Mouse (Mus musculus) gastrocnemius, adult 8-10 months (tissue): ENCODE data around the gene Dctpp1. TPM values are rescaled to one million over a fixed set of nuclear protein-coding genes. Genes with fewer than 3 reads are reported as not detected.

Source experiments
- DNase-seq, 2 experiments: peaks; one replicate each; pipeline ENCODE4 v3.0.0; 2022; ENCODE audit warnings: low spot score in 2 of 2
- total RNA-seq, 4 experiments: library from RNA; stranded (reverse); gene quantifications; 2 replicates each; pipeline ENCODE4 v1.2.4; 2022

Gene Dctpp1
- total RNA-seq, 4 experiments from 2014 or later, result 31.3 to 38.3 (median 33.9) TPM

DNA sequence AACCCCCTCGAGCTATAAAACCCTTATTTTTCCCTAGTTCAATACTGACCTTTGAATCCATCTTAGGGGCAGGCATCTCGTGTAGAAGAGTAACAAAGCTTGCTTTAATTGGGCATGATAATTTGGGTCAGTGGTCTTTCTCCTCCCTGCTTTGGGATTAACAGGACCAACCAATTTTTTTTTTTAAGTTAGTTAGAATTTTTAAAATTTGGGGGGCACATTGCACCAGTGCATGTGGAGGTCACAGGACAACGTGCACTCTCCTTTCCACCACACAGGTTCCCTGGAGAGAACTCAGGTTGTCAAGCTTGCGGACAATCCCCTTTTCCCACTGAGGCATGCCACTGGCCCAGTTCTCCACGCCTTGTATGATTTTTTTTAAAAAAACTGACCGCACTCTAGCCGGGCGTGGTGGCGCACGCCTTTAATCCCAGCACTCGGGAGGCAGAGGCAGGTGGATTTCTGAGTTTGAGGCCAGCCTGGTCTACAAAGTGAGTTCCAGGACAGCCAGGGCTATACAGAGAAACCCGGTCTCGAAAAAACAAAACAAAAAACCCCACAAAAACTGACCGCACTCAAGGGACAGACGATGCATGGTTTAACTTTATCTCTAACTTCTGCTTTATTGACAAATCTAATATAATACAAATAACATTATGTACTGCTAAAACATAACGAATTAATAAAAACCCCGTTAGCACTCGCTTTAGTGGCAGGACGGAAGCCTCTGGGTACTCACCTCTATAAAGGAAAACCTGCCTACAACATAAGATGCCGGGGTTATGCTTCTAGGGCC is 28.5 kb downstream of the Dctpp1 start:
- no peak for DNase-seq

DNA sequence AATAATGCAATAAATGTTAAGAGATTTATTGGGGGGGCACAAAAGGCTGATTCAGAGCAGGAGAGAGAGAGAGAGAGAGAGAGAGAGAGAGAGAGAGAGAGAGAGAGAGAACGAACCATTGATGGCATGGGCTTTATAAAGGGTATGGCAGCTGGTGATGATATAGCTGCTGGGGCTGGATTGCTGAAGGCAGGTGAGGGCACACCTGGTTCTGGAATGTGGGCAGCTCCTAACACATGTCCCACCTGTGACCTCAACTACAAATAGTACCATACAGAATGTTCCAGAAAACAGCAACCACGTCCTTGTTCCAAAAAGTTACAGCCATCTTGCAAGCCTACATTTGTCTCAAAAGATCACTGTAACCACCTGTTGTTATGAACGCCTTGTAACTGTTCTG is 29.1 kb downstream of the Dctpp1 start:
- no peak for DNase-seq

DNA sequence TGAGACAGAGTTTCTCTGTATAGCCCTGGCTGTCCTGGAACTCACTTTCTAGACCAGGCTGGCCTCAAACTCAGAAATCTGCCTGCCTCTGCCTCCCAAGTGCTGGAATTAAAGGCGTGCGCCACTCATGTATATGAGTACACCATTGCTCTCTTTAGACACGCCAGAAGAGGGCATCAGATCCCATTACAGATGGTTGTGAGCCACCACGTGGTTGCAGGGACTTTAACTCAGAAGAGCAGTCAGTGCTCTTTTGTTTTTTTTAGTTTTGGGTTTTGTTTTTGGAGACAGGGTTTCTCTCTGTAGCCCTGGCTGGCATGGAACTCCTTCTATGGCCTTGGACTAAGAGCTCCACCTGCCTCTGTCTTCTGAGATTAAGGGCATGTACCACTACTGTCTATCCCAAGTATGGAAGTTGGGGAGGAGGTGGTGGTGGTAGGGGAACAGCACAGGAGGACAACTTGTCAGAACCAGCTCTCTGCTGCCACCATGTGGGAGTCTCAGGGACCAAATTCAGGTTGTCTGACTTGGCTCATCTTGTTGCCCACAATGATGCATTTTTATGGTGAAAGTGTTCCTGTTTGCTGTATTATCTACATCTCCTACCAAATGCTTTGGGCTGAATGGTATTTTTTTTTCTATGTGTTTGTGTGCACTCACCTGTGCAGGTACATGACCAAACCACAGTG is 31.8 kb downstream of the Dctpp1 start:
- peak in 1 of 2 experiments; percentile 64 for DNase-seq

DNA sequence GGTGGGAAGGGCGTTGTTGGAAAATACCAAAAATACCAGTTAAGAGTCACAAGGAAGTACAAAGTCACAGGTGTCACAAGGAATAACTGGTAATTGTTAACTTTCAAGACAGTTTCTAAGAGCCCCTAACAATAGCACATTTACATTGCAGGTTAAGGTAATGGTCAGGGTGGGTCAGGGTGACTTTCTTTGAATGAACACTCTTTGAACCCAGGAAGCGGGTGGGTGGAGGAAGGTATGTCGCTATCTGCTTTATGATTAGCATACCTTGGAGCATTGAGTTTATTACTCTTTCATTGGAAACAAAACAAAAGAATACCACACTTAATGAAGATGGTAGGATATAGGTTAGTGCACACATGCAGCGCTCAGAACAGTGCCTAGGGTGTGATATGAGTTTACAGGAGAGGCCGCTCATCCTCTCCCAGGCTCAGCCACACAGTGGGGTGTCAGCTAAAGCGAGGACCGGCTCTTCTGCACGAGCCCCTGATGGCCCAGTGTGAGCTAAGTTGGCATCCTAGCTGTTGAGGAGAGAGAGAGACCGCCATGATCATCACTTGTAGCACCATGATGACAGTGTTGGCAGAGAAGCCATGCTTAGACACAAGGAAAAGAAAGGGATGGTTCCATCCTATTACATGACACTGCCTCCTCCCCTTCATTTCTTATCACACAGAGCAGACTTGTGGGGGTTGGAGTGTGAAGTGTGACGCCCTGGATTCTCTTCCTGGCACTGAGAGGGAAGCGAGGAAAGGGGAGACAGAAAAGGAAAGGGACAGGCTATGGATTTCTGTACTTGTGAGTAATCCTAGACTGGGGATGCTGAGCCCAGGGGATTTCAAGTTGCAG is 35.1 kb downstream of the Dctpp1 start:
- no peak for DNase-seq

DNA sequence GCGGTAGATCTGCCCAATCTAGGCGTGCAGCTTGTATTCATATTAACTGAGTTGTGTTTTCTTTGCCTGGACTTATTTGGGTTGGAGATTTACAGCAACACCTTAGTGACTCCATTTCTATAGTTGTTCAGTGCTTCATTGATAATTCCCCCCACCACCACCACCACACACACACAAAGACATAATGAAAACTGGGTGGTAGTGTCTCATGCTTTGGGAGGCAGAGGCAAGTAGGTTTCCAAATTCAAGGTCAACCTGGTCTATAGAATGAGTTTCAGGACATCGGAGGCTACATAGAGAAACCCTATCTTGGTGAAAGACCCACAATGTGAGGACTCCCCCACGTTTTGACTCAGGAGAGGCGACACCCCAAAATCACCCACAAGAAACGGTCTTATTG is 35.9 kb downstream of the Dctpp1 start:
- no peak for DNase-seq

DNA sequence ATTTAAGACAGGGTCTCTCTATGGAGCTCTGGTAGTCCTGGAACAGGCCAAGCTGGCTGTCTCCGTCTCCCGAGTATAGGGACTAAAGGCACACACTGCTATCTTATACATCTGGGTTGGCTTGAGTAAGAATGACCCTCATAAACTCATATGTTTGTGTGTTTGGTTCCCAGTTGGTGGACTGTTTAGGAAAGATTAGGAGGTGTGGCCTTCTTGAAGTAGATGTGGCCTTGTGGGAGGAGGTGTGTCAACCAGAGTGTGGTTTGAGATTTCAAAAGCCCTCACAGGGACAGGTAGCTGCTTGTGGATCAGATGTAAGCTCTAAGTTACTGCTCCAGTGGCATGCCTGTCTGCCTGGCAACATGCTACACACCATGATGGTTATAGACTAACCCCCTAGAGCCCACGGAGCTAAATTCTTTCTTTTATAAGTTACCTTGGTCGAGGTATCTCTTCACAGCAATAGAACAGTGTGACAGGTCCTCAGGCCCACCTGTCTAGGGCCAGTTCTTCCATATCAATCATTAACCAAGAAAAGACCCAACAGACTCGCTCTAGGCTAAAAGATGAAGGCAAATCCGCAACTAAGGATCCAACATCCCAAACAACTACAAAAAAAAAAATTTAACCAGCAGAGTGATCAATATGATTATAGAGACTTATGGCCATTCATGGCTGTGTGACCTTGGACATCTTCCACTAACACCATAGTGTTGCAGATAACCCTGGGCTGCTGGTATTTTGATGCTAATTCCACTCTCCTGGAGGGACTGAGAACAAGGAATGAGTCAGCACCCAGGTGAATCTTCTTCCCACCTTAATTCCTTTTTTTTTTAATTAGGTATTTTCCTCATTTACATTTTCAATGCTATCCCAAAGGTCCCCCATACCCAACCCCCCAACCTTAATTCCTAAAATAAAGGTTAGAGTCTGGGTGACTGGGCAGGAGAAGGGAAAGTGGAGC is 36.7 kb downstream of the Dctpp1 start:
- DNase-seq, result no peak

DNA sequence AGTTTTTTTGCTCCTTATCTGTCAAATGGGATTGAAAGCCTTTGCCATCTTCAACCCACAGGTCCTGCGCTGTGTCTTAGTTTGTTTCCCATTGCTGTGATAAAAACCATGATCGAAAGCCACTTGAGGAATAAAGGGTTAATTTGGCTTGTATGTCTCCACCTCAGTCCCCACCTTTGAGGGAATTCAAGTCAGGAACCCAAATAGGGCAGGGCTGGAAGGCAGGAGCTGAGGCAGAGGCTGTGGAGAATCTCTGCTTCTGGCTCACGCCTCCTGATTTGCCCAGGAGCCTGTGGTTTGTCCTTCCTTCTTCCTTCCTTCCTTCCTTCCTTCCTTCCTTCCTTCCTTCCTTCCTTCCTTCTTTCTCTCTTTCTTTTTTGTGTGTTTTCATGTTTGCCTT is 37.4 kb downstream of the Dctpp1 start:
- no peak for DNase-seq

DNA sequence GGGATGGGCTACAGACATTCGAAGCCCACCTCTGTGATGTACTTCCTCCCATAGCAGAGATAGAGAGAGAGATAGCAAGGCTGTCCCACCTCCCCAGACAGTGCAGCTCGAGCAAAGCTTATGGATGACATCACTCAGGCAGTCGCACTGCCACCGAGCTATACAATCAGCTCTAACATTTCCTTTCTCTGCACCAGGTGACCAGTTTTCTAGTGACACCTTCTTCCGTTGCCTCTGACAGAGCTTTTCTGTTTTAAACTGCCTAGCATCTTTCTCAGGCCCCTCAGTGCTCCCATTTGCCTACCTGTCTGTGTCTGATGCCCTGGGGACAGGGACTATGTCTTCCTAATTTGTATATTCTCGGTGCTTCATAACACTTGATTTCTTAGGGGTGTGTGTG is 40.1 kb downstream of the Dctpp1 start:
- DNase-seq, result no peak

DNA sequence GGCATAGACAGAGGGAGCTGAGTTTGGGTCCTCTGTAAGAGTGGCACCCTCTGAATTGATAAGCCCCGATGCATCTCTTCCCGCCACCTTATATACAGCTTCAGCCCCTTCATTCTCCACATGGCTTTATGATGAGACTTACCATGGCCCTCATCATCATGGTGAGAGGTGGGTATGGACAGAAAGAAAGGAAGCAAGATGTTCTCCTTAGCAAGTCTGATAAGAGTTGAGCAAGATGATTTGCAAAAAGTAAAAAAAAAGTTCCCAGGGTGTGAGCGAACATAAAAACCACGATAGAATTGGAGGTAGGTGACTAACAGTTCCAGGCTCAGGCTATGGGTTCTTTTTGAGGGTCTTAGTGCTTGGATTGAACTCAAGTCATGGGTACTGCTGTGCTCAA is 41.8 kb downstream of the Dctpp1 start:
- no peak for DNase-seq

DNA sequence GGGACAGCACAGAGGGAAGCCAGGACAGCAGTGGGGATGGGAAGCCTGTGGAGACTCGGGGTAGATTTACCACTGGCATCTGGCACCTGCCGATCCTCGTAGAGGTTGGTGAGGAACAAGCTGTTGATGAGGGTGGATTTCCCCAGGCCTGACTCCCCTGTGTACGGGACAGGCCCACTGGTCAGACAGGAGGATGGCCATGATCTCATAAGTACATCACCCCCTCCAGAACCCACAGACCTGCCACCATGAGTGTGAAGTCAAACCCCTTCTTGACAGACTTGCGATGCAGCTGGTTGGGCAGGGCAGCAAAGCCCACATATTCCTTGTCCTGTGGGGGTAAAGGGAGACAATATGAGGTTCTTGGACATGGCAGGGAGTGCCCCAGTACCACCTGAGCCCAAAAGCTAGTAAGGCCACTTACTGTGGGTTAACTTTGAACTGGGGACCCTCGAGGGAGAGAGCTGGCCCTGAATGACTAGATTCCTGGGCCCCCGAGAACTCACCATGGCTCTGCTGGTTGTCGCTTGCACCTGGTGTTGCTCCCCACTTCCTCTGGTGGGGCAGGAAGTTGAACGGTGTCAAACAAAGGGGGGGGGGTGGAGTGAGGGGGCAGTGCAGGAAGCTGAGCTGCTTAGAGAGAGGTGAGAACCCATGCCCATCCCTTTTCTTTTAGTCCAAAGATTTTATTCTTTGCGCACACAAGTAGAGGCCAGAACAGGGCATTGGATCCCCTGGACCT is 42.4 kb downstream of the Dctpp1 start:
- DNase-seq, result no peak

DNA sequence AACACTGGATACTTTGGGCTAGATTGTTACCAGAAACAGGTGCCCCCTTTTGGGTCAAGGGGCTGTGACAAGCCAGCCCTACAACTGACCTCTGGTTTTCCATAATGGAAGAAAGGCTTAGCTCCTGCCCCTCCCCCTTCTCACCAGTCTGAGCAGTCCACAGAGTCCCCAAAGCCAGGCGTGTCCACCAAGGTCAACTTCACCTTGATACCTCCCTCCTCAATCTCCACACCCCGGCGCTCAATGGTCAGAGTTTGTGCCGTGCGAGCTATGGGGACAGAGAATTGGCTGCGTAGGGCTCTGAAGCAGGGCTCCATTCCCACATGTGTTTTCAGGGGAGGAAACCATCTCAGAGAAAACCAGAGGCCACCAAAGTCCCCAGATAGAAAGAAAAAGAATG is 43.0 kb downstream of the Dctpp1 start:
- DNase-seq, result no peak

DNA sequence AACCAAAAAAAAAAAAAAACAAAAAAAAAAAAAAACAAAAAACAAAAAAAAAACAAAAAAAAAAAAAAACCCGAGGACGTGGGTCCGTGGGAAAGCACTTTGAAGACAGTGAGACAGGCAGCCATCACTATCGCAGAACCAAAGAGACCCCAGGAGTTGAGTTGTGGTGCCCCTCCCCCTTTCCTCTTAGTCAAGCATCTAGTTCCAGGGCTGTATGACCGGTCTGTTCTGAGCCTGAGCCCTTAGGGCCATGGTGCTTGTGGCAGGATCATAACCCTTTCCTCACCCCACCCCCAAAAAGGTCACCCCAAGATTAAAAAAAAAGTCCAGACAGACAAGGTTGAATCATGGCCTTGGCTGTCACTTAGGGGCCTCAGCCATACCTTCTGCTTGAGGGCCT is 44.2 kb downstream of the Dctpp1 start:
- no peak for DNase-seq

DNA sequence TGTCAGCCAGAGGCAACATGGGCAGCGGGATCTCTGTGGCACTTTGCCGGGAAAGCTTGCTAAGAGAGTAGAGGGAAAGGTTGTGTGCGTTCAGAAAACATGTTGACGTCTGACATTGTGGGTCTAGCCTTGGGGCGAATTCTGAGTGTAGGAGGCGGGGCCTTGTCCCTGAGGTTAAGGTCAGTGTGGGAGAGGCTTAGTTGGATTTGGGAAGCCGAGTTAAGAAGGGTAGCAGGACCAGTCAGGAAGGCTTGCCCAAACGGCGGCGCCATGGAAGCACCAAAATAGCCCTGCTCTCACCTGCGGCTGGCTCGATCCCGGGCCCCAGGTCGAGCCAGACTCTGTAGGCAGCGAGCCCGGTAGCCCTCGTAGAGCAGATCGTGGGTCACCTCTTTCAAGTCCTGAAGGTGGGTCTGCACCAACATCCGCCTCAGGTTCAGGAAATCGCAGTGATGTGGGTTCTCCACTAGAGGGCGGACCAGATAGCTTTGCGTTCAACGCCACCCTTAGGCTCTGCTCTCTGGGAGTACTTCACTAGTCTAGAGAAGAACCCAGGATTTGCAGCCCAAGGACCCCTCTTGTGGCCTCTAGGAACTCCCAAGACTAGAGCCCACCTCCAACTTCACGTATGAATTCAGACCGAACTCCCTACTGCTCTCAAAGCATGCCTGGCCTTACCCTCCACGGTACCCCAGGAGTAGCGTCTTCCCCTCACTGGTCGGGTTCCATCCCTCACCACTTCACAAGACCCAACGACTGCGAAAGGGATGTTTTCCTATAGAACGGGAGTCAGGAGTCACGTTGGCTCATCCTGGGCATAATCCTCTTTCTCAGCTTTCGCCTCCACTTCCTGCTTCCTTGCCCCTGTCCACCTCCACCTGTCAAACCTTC is 45.3 kb downstream of the Dctpp1 start:
- peak; percentile 59 to 74 for DNase-seq

DNA sequence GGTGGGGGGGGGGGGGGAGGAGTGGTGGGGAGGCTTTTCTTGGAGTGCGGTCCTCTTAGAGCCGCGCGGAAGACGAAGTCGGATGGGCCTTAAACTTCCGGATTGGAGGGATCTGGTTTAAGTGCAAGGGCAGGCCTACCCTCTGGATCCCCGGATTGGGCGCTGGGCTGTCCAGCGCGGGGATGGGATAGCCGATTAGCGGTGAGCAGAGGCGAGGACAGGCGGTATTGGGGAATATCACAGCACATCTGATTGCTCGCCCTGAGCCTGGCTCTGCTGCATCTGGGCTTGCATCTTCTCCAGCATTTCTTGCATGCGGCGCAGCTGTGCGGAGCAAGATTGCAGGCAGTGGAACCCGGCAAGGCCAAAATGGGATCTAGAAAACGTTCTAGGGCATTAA is 46.0 kb downstream of the Dctpp1 start:
- peak; percentile 20 to 40 for DNase-seq

DNA sequence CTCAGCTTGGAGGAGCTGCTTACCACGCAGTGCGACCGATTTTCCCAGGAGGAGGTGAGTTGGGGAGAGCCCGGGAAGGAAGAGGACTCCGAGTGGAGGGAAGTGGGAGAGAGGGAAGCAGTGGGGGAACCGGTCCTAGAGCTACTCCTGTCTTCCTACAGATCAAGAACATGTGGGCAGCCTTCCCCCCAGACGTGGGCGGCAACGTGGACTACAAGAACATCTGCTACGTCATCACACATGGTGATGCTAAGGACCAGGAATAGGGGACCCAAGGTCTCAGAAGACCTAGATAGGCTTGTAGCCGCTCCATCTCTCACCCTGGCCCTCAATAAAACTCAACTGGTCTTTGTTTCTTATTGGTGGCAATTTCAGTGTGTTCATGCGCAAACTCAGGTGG is 46.6 kb downstream of the Dctpp1 start:
- DNase-seq, result no peak

DNA sequence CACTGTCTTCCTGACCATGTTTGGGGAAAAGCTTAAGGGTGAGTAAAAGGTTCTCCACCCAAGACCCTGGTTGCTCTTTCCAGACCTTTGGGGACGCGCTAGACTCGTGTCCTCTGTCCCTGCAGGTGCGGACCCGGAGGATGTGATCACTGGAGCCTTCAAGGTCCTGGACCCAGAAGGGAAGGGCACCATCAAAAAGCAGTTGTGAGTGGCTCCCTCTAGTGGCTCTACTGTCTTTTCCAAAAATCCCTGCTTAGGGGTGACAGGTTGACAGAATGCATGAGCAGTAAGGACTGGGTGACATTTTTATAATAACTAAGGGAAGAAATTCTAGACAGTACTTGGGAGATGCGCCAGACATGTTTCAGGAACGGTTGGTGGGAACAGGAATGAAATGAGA is 47.0 kb downstream of the Dctpp1 start:
- DNase-seq, result no peak

DNA sequence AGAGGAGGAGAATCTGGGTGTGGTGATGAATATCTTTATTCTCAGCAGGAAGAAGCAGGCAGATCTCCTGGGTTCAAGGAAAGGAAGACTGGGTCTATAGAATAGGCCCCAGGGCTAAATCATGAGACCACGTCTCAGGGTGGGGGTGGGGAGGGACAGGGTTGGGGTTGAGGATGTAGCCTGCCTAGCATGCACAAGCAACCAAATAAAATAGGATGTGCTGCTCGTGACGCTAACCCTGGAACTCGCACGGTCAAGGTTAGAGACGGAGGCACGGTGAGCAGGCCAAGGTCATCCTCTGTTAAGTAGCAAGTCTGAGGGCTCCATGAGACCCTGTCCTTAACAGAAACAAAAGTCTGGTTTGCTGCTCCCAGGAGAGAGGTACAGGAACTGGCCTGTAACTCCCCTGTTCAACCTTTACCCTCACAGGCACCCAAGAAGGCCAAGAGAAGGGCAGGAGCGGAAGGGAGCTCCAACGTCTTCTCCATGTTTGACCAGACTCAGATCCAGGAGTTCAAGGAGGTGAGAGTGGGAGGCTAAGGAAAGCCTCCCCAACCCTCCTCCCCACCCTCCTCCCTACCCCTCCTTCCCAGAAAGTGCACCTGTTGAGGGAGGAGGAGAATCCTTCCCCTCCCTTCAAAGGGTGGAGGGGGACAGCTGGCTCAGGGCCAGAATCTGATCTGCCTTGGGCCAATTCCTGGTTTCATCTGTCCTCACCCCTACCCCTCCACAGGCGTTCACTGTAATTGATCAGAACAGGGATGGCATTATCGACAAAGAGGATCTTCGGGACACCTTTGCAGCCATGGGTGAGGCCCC is 47.9 kb downstream of the Dctpp1 start:
- DNase-seq, result peak; percentile 26 to 50

DNA sequence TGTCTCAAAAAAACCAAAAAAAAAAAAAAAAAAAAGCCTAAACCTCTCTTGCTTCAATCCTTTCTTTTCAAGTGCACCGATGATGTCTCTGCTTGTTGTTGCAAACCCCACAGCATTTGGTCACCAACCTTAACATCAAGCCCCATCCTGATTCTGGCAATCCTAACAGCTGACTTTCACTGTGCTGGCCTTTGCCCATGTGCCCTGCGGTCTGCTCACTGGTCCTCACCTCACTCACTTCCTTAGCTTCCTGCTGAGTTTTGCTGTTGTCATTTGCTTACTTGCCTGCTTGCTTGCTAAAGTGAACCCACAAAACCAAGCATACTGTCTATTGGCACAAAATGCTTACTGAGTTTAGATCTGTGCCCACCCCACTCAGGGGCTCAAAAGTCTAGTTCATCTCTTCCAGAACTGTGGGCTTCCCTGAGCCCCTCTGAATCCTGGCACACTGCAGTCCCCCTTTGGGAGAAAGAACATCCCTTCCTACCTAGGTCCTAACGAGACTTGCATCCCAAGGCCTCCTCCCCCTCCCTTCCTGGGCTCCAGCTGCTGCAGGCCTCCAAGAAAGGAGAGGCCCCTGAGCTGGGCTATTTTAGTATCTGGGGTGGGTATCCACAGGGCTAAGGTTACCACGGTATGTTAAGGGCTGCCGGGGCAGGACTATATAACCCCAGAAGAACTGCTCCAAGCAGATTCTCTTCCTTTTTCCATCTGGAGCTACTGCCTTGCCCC is 49.3 kb downstream of the Dctpp1 start:
- DNase-seq, result peak; percentile 57 to 77
